Mouse (Mus musculus) frontal cortex, postnatal 36 days (tissue): ENCODE measurements around the gene Cobl.

Experiments
- DNase-seq, 2 experiments: peaks; one replicate each; pipeline ENCODE4 v3.0.0; 2022; ENCODE audit warnings: low spot score in 2 of 2

Cobl gene

DNA sequence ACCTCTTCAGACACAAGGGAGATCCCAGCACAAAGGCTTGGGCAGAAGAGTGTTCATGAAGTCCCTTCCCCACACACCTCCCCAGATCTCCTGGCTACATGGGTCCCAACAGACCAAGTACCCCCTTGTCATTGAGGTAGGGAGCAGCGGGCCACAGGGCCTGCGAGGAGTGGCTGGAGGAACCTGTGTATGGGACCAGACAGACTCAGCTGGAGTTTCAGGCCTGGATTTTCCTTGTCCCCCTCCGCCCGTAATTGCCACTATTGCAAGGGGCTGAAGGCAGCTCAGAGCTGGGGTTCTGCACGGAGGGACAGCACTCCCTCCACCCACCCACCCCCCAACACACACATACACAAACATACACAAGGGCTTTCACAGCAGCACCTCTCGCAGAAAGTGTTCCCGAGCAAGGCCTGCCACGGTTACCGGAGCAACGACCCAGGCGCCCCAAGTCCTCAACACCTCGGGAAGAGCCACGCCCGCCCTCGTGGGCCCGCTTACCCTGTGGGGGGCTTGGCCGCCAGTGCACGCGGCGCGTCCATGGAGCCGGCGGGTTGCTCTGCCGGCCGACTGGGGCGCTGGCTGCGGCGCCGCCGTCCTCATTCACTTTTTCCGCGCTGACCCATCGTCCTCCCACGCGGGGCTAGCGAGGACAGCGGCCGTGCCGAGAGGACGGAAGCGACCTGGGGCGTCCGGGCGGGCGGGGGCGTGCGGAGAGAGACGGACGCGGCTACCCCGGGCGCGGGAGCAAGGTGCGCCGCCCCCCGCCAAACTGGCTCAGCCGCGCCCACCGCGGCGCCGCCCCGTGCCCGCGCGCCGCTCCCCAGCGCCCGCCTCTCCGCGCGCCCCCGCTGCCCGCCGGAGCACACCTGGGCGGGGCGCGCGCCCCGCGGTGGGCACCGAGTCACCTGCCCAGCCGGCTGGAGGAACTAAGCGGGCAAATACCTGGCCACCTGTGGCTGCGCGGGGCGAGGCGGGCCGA is at the start of gene Cobl:
Gene Cobl (minus strand): TSS at position 780 of the 982 bp plus-strand sequence.
- peak in 1 of 2 experiments; percentile 35 for DNase-seq

GRCm38 (mm10) chr11:12513796-12514195 is 49.0 kb upstream of the Cobl start:
- DNase-seq: no peak

DNA sequence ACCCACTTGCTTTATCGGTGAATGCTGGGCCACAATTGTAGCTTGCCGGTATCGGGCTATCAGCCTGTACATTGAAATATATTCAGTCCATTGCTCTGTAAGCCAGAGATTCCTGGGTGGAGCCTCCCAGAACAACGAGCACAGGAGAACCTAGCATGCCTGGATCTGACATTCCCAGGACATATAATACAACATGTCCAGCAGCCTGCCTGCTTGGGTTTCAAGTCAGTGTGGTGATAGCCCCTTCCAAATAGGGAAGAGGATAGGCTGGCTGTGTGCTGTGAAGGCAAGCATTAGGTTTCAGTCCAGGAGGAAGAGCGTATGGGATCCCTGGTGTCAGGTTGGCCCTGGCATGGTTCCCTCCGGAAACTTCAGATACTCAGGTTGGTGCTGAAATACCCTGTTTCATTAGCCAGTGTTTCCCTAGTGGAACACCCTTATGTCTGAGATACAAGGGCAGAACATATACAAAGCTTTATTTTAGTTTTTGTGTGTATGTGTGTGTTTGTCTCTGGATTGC is 41.7 kb upstream of the Cobl start:
- no peak for DNase-seq

- no peak for DNase-seq
Measured at GRCm38 (mm10) chr11:12503756-12504155, 39.0 kb upstream of the Cobl start.

DNA sequence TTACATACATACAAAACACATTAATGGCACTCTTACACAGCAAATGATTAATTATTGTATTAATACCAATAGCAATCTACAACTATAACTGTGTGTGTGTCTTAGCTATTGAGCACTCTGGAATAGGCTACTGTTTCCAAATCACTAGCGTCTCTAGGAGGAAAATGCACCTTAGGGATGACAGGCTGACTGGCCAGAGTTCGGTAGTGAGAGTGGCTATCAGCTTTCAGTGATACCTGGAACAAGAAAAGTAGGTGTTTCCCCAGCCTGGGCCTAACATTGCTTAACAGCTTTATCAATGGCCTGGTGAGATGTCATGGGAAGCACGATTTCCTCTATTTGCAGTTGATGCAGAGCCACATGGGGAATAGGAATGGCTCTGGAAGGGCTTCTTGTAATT is 37.0 kb upstream of the Cobl start:
- no peak for DNase-seq

- DNase-seq: no peak
Measured at GRCm38 (mm10) chr11:12493791-12494190, 29.0 kb upstream of the Cobl start.

- DNase-seq: no peak
Measured at GRCm38 (mm10) chr11:12479856-12480403, 15.2 kb upstream of the Cobl start.

DNA sequence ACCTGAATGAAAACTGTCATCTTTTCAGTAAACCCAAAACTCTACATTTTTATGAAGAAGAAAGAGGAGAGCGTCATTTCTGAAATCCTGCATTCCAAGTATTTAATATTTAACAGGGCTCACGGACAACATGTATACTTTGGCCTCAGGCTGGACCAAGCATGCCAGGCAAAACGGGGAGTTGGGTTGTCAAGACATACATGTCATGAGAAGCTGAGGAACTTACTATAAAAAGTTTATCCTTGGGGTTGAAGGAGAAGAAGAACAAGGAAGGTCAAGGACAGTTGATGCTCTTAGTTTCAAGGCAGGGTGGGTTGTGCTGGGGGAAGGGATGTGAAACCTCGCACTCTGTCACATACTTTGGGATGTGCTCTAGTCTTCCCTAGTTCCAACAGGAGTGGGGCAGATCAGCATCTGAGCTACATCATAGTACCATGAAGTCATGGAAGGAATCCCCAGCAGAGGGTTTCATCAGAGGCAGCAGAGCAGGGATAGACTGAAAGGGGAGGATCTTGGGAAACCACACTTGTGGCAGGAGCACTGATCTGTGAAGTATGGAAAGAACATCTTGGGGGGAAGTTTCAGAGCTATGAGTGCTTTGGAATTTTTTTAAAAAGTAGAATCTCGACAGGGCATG is 9.7 kb upstream of the Cobl start:
- no peak for DNase-seq

DNA sequence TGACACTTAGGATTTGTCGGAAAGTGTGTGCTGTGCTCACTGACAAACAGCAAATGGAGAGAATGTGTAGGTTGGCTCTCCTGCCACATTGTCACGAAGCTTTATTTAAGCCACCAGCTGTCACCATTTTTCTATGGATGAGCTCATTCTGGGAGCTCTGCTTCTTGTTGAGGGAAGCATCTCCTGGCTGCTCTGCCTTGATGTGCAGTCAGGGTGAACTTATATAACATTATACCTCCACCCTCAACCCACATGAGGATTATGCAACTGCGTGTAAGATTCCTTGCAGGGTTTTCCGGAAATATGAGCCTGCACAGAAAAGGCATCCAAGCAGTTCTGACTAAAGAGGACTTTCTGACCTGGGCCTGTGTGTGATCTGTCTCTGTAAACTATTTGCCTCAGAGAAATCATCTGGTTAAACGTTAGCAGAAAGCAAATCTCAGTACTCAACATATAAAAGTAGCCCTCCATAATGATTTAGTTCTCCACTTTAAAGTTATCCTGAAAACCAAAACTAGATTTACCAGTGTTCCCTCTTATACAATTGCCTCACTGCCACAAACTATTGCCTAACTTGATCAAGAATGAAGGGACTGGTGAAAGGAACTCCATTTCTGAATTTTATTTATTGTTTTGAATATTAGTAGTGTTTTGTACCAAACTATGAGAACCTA is 9.0 kb upstream of the Cobl start:
- DNase-seq: peak; percentile 73 to 89

DNA sequence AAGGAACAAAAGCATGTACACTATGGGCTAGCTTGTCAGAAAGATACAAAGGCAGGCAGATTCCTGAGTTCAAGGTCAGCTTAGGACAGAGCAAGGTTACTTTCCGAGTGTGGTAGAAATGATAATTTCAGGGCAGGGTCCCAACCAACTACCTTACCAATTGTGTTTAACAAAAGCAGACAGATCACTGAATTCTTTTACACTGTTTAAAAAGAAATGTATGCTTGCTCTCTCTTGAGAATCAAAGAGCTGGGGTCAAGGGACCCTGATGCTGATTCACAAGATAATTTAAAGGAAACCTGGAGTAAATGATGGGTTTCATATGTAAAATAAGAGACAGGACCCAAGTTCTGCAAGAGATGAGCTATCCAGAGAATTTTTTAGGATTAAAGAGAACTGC is 4.9 kb upstream of the Cobl start:
- DNase-seq: no peak

GRCm38 (mm10) chr11:12468661-12469060 is 3.9 kb upstream of the Cobl start:
- DNase-seq: no peak

- no peak for DNase-seq
Measured at GRCm38 (mm10) chr11:12467836-12468235, 3.1 kb upstream of the Cobl start.

DNA sequence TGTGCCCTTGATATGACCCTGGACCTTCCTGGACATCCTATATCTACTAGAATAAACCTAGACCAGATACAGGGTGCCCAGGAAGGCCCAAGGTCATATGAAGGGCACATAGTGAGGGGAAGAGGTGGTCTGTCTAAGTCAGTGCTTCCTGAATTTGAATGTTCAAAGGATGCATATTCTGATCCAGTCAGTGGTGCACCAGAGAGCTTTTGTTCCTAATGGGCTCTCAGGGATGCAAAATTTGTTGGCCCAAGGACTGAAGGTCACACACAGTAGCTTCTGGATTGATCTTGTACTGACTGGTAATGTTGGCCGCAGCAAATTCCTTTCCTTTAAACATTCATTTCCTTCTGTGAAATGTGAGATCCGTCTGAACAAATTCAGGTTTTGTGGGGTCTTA is 2.5 kb upstream of the Cobl start:
- DNase-seq: no peak

GRCm38 (mm10) chr11:12466606-12467005 is 1.8 kb upstream of the Cobl start:
- DNase-seq: peak; percentile 36 to 72

- no peak for DNase-seq
Measured at GRCm38 (mm10) chr11:12465229-12465628, 469 bp upstream of the Cobl start.

GRCm38 (mm10) chr11:12463615-12464170 is 1.1 kb downstream of the Cobl start:
- no peak for DNase-seq

DNA sequence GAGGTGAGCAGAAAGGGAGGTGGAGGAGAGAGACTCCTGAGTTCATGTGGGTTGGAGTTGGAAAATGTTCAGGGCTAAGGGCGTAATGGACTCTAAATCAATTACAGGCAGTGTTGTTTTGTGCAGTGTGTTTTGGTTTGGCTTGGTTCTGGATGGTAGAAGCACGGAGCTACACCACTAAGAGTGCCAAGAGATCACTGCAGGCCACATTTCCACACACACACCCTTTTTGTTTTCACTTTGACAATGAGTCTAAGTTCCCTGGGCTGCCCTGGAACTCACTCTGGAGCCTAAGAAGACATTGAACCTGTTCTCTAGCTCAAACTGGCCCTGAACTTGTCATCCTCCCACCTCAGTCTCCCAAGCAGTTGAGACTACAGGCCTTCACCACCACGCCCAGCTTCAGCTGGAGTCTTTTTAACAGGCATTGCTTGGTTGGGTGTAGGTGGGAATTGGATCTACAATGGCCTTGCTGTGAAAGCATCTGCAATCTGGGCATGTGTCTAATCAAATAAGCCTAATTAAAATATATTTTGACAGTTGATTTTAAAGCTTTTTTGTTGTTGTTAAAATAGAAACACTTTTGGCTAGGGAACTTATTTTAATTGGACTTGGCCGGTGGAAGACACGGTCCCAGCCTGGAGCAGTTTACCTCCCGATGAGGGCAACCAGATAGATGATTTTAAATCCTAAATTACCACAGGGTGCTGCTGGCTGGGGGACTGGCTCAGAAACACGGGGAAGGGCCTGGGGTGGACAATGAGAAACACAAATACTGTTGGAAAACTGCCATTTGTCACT is 4.8 kb downstream of the Cobl start:
- no peak for DNase-seq

DNA sequence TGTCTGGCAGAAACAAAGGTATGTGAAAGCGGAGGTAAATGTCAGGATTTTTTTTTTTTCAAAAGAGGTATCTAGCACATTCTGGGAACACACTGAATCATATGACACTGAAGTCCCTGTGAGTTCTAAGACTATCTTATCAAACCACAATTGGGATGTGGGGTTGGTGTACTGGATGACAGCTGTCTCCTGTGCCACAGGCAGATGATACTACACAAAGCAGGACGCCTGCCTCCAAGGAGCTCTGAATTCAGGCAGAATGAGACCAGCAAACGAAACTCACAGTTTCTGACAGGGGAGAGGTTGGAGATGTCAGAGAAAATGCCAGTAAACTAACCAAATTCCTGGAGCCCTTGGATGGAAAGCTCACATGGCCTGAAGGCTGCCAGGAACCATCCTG is 5.9 kb downstream of the Cobl start:
- DNase-seq: no peak

- no peak for DNase-seq
Measured at GRCm38 (mm10) chr11:12458392-12458791, 6.4 kb downstream of the Cobl start.

GRCm38 (mm10) chr11:12448101-12448500 is 16.7 kb downstream of the Cobl start:
- DNase-seq: no peak

DNA sequence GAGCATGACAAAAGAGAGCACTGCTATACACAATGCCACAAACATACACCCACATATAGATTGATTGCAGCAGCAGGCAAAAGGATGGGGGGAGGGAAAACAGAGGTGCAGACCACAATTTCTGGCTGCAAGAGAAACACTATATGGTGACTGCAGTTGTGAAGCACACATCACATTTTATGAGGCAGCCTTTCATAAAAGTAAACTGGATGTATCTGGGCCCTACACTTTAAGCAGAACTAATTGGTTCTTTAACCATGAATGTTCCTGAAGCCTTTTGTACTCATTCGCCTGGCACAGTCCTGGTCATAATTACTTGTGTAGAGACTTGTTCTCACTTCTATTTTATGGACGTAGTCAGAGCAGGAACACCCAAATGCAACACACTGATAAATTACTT is 19.5 kb downstream of the Cobl start:
- DNase-seq: no peak
